Mouse (Mus musculus): ENCODE results near the gene Sorbs1.

The Sorbs1 gene

GRCm38 (mm10) chr19:40409500-40410035 lies 104.0 kb downstream of the Sorbs1 start:
- DNase-seq (ENCODE audit: low read depth, low spot score), result peak; percentile 10

GRCm38 (mm10) chr19:40407186-40407585 lies 106.4 kb downstream of the Sorbs1 start:
- no peak for DNase-seq (ENCODE audit: low read depth, low spot score)

DNA sequence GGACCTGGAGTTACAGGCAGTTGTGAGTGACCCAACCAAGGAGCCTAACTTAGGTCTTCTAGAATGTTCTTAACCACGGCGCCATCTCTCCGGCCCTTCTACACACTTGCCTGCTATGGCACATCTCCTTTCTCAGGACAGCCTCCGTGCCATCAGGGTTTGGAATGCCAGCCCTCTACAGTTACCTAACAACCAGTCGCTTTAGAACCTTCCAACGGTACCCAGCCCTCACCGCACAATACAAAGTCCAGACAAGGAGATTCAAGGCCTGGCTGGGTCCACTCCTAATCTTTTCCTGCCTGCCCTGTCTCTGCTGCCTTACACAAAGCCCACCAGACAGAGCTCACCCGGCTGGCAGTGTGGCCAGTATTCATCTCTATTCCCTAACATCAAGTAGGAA lies 106.9 kb downstream of the Sorbs1 start:
- no peak for DNase-seq (ENCODE audit: low read depth, low spot score)

GRCm38 (mm10) chr19:40405808-40406207 lies 107.8 kb downstream of the Sorbs1 start:
- no peak for DNase-seq (ENCODE audit: low read depth, low spot score)

DNA sequence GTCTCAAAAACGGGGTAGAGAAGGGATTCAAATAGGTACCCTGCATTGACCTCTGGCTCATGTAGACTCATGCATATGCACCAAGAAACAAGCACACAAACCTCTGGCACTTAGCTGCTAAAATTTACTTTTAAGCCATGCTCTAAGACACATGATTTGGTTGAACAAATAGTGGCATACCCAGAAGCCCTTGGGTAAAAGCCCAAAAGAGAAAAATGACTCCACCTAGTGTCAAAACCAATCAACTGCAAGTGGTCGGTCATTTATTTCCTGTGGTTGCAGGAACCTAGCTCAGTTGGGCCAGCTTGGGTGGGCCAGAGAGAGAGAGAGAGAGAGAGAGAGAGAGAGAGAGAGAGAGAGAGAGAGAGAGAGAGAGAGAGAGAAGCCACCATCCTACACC lies 109.0 kb downstream of the Sorbs1 start:
- peak; percentile 33 for DNase-seq (ENCODE audit: low read depth, low spot score)

DNA sequence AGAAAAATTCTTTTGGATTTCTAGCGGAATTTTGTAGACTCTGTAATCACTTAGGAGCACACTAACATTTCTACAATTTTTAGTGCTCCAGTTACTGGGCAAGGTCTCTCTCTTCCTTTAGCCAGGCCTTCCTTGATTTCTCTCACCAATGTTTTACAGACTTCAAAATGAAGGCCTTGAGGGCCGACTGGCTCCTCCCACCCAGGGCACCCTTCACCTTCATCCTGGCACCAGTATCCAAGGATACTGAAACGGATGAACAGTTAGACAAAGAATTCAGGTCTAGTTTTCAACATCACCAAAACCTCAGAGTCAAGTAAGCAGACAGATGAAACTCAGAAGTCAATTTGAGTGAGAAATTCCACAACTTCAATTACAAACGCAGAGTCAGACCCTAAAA lies 109.6 kb downstream of the Sorbs1 start:
- DNase-seq (ENCODE audit: low read depth, low spot score), result no peak

- no peak for DNase-seq (ENCODE audit: low read depth, low spot score)
Observed at GRCm38 (mm10) chr19:40402155-40402963, 111.2 kb downstream of the Sorbs1 start.

- DNase-seq (ENCODE audit: low read depth, low spot score), result no peak
Observed at GRCm38 (mm10) chr19:40401213-40401612, 112.4 kb downstream of the Sorbs1 start.

GRCm38 (mm10) chr19:40400426-40401030 lies 113.1 kb downstream of the Sorbs1 start:
- DNase-seq (ENCODE audit: low read depth, low spot score), result no peak

- DNase-seq (ENCODE audit: low read depth, low spot score), result no peak
Observed at GRCm38 (mm10) chr19:40395757-40396661, 117.6 kb downstream of the Sorbs1 start.

DNA sequence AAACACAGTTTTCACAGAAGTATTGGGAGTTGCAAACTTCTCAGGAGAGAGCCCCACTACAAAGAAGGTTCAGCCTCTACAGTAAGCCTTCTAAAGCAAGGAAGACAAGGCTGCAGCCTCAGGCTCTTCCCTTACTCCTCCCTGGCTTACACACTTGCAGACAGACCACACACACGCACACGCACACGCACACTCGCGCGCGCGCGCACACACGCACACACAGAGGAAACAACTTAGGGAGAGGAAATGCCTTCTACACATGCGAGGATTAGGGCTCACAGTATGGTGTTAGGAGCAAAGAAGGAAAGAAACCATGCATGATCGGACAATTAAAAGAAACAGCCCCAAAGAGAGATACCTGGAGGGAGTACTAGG lies 118.3 kb downstream of the Sorbs1 start:
- DNase-seq (ENCODE audit: low read depth, low spot score), result no peak

DNA sequence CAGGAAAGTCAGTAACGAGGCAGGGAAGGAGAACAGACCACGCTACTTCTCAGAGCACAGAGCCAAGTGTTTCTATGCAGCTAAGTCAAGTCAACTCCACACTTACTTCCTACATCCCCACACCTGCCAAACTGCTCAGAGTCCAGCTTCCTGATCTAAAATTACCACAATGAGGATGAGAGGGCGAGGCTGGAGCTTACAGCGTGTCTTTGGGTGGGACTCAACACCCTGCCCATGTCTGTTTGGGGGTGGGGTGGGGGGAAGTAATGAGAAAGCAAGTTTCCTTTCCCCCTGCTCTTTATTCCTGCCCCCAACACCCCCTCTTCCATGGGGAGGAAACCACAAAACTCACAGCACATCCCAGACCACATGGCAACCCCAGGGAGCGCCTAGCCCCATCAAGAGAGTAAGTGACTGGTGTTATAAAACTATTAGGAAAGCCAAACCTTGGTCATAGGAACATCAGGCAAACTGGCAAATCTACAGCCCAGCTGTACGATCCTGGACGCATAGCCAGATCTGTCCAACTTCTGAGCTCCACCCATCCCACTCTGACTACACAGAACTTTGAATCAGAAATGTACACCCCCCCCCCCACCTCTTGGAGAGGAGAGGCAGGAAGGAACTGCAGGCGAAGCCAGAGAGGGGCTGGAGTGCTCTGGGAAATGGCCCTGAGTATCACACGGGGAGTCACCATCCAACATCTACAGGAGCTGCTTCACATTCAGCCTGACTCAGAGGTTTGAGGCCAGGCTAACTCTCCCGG lies 118.8 kb downstream of the Sorbs1 start:
- no peak for DNase-seq (ENCODE audit: low read depth, low spot score)

DNA sequence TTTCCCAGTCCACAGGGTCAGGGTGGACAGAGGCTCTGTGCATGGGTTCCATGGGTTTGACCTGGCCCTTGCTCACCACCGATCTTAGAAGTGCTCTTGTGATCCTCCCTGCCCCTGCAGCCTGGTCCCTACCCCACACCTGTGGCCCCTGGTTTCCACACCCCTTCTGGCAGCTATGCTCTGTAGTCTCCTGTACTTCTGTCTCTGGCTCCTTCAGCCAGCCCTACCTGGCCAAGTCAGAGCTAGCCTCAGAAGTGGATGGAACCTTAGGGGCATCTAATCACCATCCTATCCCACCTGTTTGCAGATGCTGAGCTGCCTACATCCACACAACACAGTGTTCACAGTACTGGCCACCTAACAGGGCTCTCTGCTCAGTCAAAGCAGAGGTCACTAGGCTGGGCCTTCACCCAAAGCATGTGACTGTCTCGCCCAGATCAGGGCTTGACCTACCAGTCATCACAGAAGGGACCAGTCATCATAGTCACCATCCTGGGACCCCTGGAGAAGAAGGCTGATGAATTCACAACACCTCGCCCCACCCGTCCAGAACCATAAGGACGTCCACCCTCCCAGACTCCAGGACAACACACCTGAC lies 120.7 kb downstream of the Sorbs1 start:
- DNase-seq (ENCODE audit: low read depth, low spot score), result no peak

- peak; percentile 69 for DNase-seq (ENCODE audit: low read depth, low spot score)
Observed at GRCm38 (mm10) chr19:40391469-40391868, 122.1 kb downstream of the Sorbs1 start.

GRCm38 (mm10) chr19:40386916-40387315 lies 126.7 kb downstream of the Sorbs1 start:
- DNase-seq (ENCODE audit: low read depth, low spot score), result no peak

- no peak for DNase-seq (ENCODE audit: low read depth, low spot score)
Observed at GRCm38 (mm10) chr19:40385334-40385733, 128.2 kb downstream of the Sorbs1 start.

DNA sequence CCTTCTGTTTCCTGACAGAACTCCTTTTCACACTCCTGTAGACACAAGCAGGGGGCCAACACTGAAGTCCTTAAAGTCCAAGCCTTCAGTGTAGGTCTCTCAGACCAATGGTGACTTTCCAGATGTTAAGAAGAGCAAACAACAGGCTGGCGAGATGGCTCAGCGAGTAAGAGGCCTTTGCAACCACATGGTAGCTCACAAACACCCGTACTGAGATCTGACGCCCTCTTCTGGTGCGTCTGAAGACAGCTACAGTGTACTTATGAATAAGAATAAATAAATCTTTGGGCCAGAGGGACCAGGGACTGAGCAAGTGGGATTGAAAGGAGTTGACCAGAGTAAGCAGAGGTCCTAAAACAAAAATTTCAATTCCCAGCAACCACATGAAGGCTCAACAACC lies 129.6 kb downstream of the Sorbs1 start:
- DNase-seq (ENCODE audit: low read depth, low spot score), result peak; percentile 40

GRCm38 (mm10) chr19:40380656-40381055 lies 132.9 kb downstream of the Sorbs1 start:
- no peak for DNase-seq (ENCODE audit: low read depth, low spot score)

- no peak for DNase-seq (ENCODE audit: low read depth, low spot score)
Observed at GRCm38 (mm10) chr19:40380005-40380404, 133.6 kb downstream of the Sorbs1 start.

DNA sequence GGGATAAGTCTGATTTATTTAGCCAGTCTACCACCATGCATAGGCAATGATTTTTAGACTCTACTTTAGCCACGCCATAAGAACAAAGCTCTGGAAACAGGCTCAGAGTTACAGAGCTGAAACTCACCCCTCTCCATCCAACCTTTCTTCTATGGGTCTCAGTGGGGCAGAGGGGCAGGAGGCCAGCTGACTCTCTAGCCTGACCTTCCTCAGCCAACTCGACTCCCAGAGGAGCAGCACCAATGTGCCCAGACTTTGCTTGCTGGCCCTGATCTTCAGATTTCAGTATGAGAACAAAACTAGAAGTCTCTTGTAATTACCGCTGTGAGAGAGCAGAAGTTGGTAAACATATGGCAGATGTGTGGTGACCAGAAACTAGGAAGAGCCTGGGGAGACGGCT lies 134.5 kb downstream of the Sorbs1 start:
- DNase-seq (ENCODE audit: low read depth, low spot score), result no peak

- DNase-seq (ENCODE audit: low read depth, low spot score), result no peak
Observed at GRCm38 (mm10) chr19:40377632-40378031, 135.9 kb downstream of the Sorbs1 start.
